Mouse (Mus musculus) olfactory bulb, adult 2 months (tissue): ENCODE data around the gene Edf1.

Experiments
- CTCF ChIP-seq: fragments of 200-500 bp; IDR thresholded peaks from 2 replicates; pipeline ENCODE4 v1.5.1; 2012; ENCODE audit warnings: low read depth, mild to moderate bottlenecking, low read length, moderate library complexity; ENCODE audit not compliant: insufficient read depth
- POLR2A ChIP-seq: fragments of 200-500 bp; IDR thresholded peaks from 2 replicates; pipeline ENCODE4 v1.6.1; 2012; ENCODE audit warnings: mild to moderate bottlenecking, low read depth, low read length, moderate library complexity; ENCODE audit not compliant: insufficient read depth

DNA sequence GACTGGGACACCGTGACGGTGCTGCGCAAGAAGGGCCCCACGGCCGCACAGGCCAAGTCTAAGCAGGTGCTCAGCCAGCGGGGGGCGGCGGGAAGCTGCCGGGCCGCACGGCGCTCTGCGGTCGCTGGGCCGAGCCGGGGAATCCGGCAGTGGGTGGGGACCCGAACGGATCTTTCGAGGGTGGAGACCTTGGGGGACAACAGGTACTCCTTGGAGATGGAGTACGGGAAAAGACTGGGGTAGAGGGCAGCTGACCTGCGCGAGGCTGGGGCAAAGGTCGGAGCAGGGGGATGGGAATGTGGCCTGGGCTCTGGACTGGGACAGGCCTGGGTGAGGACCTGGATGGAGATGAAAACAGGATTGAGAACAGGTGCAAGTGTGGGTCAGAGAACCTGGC is 315 bp downstream of the Edf1 start:
- TF ChIP-seq CTCF (no peak), POLR2A (no peak)
